Mouse (Mus musculus): ENCODE data around the gene Rab3d. TPM values are rescaled to one million over a fixed set of nuclear protein-coding genes. Genes with fewer than 3 reads are reported as not detected.

Gene Rab3d
- polyA plus RNA-seq, 1 experiment from 2014 or later, result 11.1 TPM

- Histone ChIP-seq H3K9me3 (no peaks in the 10 kb centered on the region), H3K36me3 (peaks cover 5% of the 10 kb centered on the region; the same call in 1 of the 2 replicates), H3K4me1 (peaks cover 13% of the 10 kb centered on the region), H3K27ac (peak overlapping the region; percentile 0; the same call in 1 of the 2 replicates), H3K4me2 (replicated peaks) (no peak overlapping the region), H3K9ac (no peak overlapping the region), H3K27me3 (no peaks in the 10 kb centered on the region), H3K4me3 (no peak overlapping the region)
- 72% methylated on average over 6 of the region's 6 CpGs for WGBS
- ATAC-seq (ENCODE audit: insufficient number of reproducible peaks, insufficient read depth, low FRiP score, low TSS enrichment), result no peak
Measured at GRCm38 (mm10) chr9:21924099-21924493, 6.1 kb upstream of the Rab3d start.

DNA sequence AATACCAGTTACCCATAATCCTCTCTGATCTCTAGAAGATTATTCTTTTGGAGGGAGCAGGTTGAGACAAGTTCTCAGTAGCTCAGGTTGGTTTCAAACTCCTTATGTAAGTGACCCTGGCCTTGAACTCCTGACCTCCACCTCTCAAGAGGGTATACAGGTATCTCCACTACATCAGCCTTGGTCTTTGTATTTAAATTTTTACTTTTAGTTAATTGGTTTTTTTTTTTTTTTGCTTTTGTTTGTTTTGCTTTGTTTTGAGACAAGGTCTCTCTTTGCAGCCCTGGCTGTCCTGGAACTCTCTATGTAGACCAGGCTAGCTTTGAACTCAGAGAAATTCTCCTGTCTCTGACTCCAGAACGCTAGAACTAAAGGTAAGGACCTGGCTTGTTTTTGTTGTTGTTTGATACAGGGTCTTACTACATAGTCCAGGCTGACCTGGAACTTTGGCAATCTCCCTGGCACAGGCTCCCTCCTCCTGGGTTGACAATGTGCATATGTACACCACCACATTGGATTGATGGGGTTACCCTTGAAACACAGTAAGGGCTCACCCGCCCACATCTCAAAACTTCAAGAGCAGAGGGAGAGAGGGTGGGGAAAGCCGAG lies 5.6 kb upstream of the Rab3d start:
- H3K4me2 ChIP-seq (replicated peaks), result no peak overlapping the region
- no peak for ATAC-seq (ENCODE audit: insufficient number of reproducible peaks, insufficient read depth, low FRiP score, low TSS enrichment)
- 78% methylated on average over 3 of the region's 3 CpGs for WGBS

GRCm38 (mm10) chr9:21923036-21923435 lies 5.0 kb upstream of the Rab3d start:
- peaks cover 5% of the 10 kb centered on the region; the same call in 1 of the 2 replicates for H3K36me3 ChIP-seq
- ATAC-seq (ENCODE audit: insufficient number of reproducible peaks, insufficient read depth, low FRiP score, low TSS enrichment), result no peak
- 85% methylated on average over 4 of the region's 4 CpGs for WGBS
- H3K4me3 ChIP-seq, result no peak overlapping the region
- H3K27ac ChIP-seq, result no peak overlapping the region
- H3K4me1 ChIP-seq, result peaks cover 13% of the 10 kb centered on the region
- H3K27me3 ChIP-seq, result peaks cover 3% of the 10 kb centered on the region; the same call in 1 of the 2 replicates
- H3K4me2 ChIP-seq (replicated peaks), result no peak overlapping the region
- no peaks in the 10 kb centered on the region for H3K9me3 ChIP-seq
- H3K9ac ChIP-seq, result no peak overlapping the region

More for the DNA sequence above, 5.6 kb upstream of the Rab3d start:
- Histone ChIP-seq H3K27ac (peak overlapping the region; percentile 0; the same call in 1 of the 2 replicates), H3K9me3 (no peaks in the 10 kb centered on the region), H3K9ac (no peak overlapping the region), H3K4me1 (peaks cover 13% of the 10 kb centered on the region), H3K36me3 (peaks cover 5% of the 10 kb centered on the region; the same call in 1 of the 2 replicates), H3K4me3 (no peak overlapping the region), H3K27me3 (no peaks in the 10 kb centered on the region)

GRCm38 (mm10) chr9:21918692-21919384 lies 846 bp upstream of the Rab3d start:
- Histone ChIP-seq H3K9me3 (no peaks in the 10 kb centered on the region), H3K36me3 (peaks cover 5% of the 10 kb centered on the region; the same call in 1 of the 2 replicates), H3K4me3 (peak overlapping the region; percentile 53), H3K27ac (no peak overlapping the region), H3K9ac (no peak overlapping the region), H3K27me3 (peaks cover 24% of the 10 kb centered on the region), H3K4me1 (0 out of 2 replicates have a peak, but pooled peaks cover under 1% of the 10 kb centered on the region), H3K4me2 (replicated peaks) (peak overlapping the region; percentile 92)
- no peak for ATAC-seq (ENCODE audit: insufficient number of reproducible peaks, insufficient read depth, low FRiP score, low TSS enrichment)
- 24% methylated on average over 5 of the region's 5 CpGs for WGBS

DNA sequence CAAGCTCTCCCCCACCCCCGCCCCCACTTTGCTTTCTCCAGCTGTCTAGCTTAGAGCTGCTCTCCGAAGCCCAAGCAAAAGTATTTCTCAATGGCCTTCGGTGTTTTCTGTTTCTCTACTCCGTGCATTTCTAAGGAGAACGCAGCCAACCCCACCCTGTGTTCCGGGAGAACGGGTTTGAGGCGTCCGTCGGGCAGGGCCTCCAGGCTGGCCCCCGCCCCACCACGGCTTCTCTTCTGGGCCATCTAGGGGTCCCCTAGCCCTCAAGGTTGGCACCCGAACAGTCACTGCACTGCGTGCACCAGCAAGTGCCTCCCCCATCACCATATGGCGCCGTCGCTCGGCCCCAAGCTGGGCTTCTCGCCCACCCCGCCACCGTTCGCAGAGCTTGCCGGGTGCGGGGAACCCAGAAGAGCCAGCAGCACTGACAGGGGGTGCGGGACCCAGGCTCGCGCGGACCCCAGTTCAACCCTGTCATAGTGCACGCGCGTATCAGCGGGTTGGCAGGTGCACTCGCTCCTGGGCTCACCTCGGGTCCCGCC lies 428 bp downstream of the Rab3d start:
- Histone ChIP-seq H3K4me2 (replicated peaks) (peak overlapping the region; percentile 92), H3K4me3 (peak overlapping the region; percentile 53), H3K27me3 (peaks cover 24% of the 10 kb centered on the region), H3K4me1 (no peaks in the 10 kb centered on the region), H3K36me3 (peaks cover 5% of the 10 kb centered on the region; the same call in 1 of the 2 replicates), H3K27ac (no peak overlapping the region), H3K9me3 (no peaks in the 10 kb centered on the region), H3K9ac (peak overlapping the region; percentile 49)
- peak; percentile 44 for ATAC-seq (ENCODE audit: insufficient number of reproducible peaks, insufficient read depth, low FRiP score, low TSS enrichment)
- 3% methylated on average over 34 of the region's 35 CpGs for WGBS

DNA sequence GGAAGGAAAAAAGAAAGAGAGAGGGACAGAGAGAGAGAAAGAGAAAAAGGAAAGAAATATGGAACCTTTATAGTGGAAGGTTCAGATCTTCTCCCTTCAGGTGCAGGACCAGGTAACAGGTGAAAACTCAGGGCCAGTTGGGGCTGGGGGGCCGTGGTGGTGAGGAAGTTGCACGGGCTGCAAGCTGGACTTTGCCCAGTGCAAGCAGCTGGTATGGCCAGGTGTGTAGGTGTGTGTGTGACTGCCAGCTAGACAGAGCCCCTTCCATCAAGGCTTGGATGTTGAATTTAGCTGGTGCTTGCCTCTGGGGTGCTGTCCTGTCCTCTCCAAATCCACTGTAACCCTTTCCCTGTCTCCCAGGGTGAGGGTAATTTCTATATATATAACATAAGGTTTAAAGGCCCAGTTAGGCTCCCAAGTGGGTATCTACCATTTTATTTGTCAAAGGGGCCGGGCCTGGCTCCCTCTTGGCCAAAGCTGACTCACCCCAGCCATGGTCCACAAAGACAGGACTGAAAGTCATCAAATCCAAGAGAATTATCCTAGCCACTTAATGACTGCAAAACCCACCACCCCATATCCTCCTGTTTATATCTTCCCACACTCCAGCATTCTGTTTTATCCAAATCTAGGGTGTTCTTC lies 1.0 kb downstream of the Rab3d start:
- WGBS, result 73% methylated on average over 3 of the region's 3 CpGs
- Histone ChIP-seq H3K4me3 (peak overlapping the region; percentile 53), H3K4me2 (replicated peaks) (peak overlapping the region; percentile 92), H3K27me3 (peaks cover 24% of the 10 kb centered on the region), H3K4me1 (no peaks in the 10 kb centered on the region), H3K9ac (no peak overlapping the region), H3K36me3 (peaks cover 4% of the 10 kb centered on the region; the same call in 1 of the 2 replicates), H3K9me3 (no peaks in the 10 kb centered on the region), H3K27ac (no peak overlapping the region)
- no peak for ATAC-seq (ENCODE audit: insufficient number of reproducible peaks, insufficient read depth, low FRiP score, low TSS enrichment)

DNA sequence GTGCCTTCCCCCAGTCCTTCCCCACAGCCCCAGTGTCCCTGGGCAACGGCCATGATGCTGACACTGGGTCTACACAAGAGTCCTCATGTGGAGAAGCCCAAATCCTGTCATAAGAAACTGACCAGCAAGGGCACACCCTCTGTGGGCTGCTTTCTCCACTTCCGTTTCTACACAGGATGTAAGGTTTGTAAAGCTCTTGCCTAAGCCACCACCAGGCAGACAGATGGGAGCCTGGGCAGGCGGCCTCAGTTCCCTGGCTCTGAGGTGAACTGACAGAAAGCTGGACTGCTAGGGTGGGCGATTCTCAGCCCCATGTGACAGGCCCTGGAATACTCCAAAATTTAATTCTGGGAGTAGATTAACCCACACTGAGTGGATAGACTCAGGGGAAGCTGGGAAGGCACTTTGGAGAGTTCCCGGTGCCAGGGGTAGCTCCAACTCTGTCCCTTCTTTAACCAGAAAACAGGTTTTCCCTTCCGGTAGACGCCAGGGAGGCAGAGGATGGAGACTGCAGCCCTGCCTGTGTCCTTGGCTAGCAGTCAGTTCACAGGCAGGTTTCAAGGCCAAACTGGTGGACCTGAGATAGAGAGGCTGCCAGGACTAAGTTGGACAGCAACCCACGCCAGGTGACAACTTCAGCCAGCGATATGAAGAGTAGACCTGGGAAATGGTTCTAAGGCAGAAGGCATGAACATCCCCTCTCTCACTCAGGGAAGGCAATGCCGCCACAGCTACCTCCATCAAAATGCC lies 8.3 kb downstream of the Rab3d start:
- no peaks in the 10 kb centered on the region for H3K36me3 ChIP-seq
- no peak overlapping the region for H3K4me3 ChIP-seq
- no peak for ATAC-seq (ENCODE audit: insufficient number of reproducible peaks, insufficient read depth, low FRiP score, low TSS enrichment)
- no peaks in the 10 kb centered on the region for H3K4me1 ChIP-seq
- peaks cover 3% of the 10 kb centered on the region; the same call in 1 of the 2 replicates for H3K27me3 ChIP-seq
- no peak overlapping the region for H3K9ac ChIP-seq
- no peak overlapping the region for H3K27ac ChIP-seq
- H3K4me2 ChIP-seq (replicated peaks), result no peak overlapping the region
- 76% methylated on average over 10 of the region's 10 CpGs for WGBS
- no peaks in the 10 kb centered on the region for H3K9me3 ChIP-seq

DNA sequence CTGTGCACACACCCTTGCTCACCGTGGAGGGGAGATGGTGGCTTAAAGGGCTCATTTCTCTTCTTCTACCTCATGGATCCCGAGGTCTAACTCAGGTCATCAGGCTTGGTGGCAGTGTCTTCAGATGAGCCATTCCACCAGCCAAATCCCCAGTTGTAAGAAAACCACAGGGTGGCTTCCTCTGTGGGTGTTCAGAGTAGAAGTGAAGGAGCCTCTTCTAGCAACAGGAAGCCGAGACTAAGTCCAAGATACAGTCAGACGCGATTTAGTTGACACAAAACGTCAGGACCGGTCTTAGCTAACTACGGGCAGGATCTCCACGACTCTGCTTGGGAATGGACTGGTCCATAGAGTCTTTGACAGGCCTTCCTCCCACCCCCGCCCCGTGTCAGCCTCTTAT lies 9.8 kb downstream of the Rab3d start:
- Histone ChIP-seq H3K4me3 (no peak overlapping the region), H3K4me2 (replicated peaks) (no peak overlapping the region), H3K9me3 (no peaks in the 10 kb centered on the region), H3K36me3 (no peaks in the 10 kb centered on the region), H3K27ac (no peak overlapping the region), H3K27me3 (peaks cover 3% of the 10 kb centered on the region; the same call in 1 of the 2 replicates), H3K9ac (no peak overlapping the region), H3K4me1 (no peaks in the 10 kb centered on the region)
- 77% methylated on average over 11 of the region's 11 CpGs for WGBS
- no peak for ATAC-seq (ENCODE audit: insufficient number of reproducible peaks, insufficient read depth, low FRiP score, low TSS enrichment)

DNA sequence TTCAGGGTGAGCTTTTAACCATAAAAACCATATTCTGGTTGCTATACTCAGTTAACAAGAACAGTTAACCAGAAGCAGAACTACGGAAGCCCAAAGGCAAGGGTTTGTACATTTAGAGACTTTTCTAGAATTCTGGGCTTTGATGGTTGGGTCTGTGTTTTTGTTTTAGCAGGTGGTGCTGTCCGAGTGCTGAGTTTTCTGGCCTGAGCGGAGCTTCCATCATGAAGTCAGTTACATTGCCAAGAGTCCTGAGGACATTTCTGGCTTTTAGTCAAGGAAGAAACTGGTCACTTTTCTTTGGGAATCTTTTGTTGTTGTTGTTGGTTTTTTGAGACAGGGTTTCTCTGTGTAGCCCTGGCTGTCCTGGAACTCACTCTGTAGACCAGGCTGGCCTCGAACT lies 14.0 kb downstream of the Rab3d start:
- ATAC-seq (ENCODE audit: insufficient number of reproducible peaks, insufficient read depth, low FRiP score, low TSS enrichment), result no peak
- H3K27ac ChIP-seq, result no peak overlapping the region
- H3K9ac ChIP-seq, result no peak overlapping the region
- no peaks in the 10 kb centered on the region for H3K9me3 ChIP-seq
- no peak overlapping the region for H3K4me3 ChIP-seq
- 86% methylated on average over 4 of the region's 4 CpGs for WGBS
- no peaks in the 10 kb centered on the region for H3K4me1 ChIP-seq
- no peak overlapping the region for H3K4me2 ChIP-seq (replicated peaks)
- peaks cover 4% of the 10 kb centered on the region; the same call in 1 of the 2 replicates for H3K27me3 ChIP-seq
- H3K36me3 ChIP-seq, result no peaks in the 10 kb centered on the region

DNA sequence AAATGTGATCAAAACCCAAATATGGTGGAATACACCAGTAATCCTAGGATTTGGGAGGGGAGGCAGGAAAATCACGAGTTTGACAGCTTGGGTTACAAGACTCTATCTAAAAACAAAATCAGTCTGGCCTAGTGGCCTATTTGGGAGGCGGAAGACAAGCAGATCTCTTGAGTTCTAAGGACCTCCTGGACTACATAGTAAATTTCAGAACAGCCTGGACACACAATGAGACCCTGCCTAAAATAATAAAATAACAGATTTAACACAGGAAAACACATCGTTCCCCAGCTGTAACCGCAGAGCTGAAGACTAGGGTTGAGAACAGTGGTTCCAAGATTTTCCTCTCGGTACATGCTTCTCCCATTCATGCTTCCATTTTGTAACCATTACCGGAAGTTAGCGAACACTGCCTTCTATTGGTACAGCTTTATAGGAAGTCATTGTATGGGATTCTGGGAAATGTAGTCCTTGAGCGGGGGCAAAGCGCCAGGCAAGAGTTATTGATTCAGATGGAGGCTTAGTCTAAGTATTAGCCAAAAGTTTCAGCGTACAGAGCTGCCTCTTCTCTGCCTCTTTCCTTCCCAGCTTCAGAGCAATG lies 16.7 kb downstream of the Rab3d start:
- Histone ChIP-seq H3K36me3 (no peaks in the 10 kb centered on the region), H3K27ac (no peak overlapping the region), H3K27me3 (peaks cover 4% of the 10 kb centered on the region; the same call in 1 of the 2 replicates), H3K4me2 (replicated peaks) (peak overlapping the region; percentile 48), H3K9me3 (no peaks in the 10 kb centered on the region), H3K4me3 (peak overlapping the region; percentile 39), H3K4me1 (no peaks in the 10 kb centered on the region), H3K9ac (no peak overlapping the region)
- 15% methylated on average over 10 of the region's 10 CpGs for WGBS
- ATAC-seq (ENCODE audit: insufficient number of reproducible peaks, insufficient read depth, low FRiP score, low TSS enrichment), result no peak

DNA sequence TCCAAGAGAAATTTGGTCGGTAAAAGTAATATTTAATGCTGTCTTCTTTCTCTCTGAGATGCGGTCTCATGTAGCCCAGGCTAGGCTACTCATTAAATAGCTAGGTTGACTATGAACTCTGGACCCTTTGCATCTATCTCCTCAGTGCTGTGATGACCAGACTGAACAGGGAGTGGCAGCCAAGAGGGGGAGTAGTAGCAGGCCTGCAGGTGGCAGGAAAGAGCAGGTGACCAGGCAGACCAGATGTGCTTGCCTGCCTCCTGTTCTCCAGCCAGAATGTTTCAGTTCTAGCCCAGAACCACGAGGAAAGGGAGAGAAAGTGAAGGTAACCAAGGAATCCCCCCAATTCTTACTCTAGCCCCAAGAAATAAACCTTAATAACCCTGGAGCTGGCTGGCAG lies 28.8 kb downstream of the Rab3d start:
- Histone ChIP-seq H3K27ac (no peak overlapping the region), H3K4me3 (no peak overlapping the region), H3K4me2 (replicated peaks) (no peak overlapping the region), H3K9ac (no peak overlapping the region), H3K36me3 (no peaks in the 10 kb centered on the region), H3K27me3 (no peaks in the 10 kb centered on the region), H3K9me3 (no peaks in the 10 kb centered on the region), H3K4me1 (no peaks in the 10 kb centered on the region)
- 61% methylated on average over 3 of the region's 3 CpGs for WGBS
- ATAC-seq (ENCODE audit: insufficient number of reproducible peaks, insufficient read depth, low FRiP score, low TSS enrichment), result no peak
